Mouse (Mus musculus): Measurements from ENCODE around the gene Med18. TPM values are rescaled to one million over a fixed set of nuclear protein-coding genes. Genes with fewer than 3 reads are reported as not detected.

Med18 gene
- total and polyA plus RNA-seq, 3 experiments = 8.1 to 20.9 (median 20.5) TPM

DNA sequence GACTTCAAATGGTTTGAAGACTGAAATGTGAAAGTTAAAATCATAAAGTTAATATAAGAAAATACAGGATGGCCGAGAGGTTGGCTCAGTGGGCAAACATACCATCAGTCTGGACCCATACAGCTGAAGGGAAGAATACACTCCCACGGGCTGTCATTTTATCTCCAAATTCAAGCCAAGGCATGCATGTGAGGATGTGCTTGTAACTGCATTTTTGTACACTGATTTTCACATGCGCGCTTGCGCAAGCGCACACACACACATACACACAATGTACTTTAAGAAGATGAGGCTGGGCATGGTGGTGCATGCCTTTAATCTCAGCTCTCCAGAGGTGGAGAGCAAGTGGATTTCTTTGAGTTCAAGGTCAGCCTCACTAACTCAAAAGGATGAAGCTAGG lies 8.2 kb downstream of the Med18 start:
- H3K27me3 ChIP-seq (ENCODE audit: insufficient read depth, low read length) = no peaks in the 10 kb centered on the region
- no peak overlapping the region for H3K4me3 ChIP-seq (ENCODE audit: low read depth, low read length)
- no peaks in the 10 kb centered on the region for H3K9me3 ChIP-seq (replicated peaks)
- no peak for ATAC-seq (ENCODE audit: extremely low read depth, insufficient number of reproducible peaks, low FRiP score, poor library complexity, severe bottlenecking)
- H3K36me3 ChIP-seq (replicated peaks) = peaks cover 49% of the 10 kb centered on the region
- TF ChIP-seq GATA1 (IDR thresholded peaks at IDR 0.05; ENCODE audit: borderline replicate concordance, low read length) = no peak
- TF ChIP-seq TAL1 (conservative IDR thresholded peaks at IDR 0.05; ENCODE audit: low read depth, low read length) = no peak
- TF ChIP-seq CTCF (IDR thresholded peaks at IDR 0.05; ENCODE audit: low read depth, low read length) = no peak
- no peak for TF ChIP-seq GATA2 (IDR thresholded peaks at IDR 0.05; ENCODE audit: borderline replicate concordance, low read depth, low read length)
- no peak for TF ChIP-seq POLR2AphosphoS5 (IDR thresholded peaks at IDR 0.05; ENCODE audit: insufficient replicate concordance, low read depth, low read length)
- no peak for DNase-seq (ENCODE audit: low spot score)
- H3K4me1 ChIP-seq (ENCODE audit: insufficient read depth, low read depth, low read length) = peaks cover 29% of the 10 kb centered on the region

DNA sequence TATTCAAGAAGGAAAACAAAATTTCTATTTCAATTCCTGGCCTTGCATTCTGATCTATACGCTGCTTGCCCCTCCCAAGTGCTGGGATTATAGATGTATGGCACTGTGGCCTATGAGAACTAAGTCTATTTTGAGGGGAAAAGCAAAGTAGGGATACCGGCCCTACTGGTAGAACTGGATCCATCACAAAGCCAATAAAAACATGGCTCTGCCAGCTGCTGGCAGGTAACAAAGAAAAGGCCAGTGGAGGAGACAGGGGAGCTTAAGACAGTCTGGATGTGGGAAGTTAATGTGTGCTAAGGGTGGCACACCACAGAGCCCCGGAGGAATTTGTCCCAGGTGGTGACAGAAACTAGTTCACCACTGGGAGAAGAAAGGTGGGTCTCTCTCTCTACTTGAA lies 8.6 kb downstream of the Med18 start:
- TF ChIP-seq POLR2AphosphoS5 (IDR thresholded peaks at IDR 0.05; ENCODE audit: insufficient replicate concordance, low read depth, low read length) (no peak), CTCF (IDR thresholded peaks at IDR 0.05; ENCODE audit: low read depth, low read length) (no peak), GATA1 (IDR thresholded peaks at IDR 0.05; ENCODE audit: borderline replicate concordance, low read length) (no peak), GATA2 (IDR thresholded peaks at IDR 0.05; ENCODE audit: borderline replicate concordance, low read depth, low read length) (no peak), TAL1 (conservative IDR thresholded peaks at IDR 0.05; ENCODE audit: low read depth, low read length) (no peak)
- Histone ChIP-seq H3K27me3 (ENCODE audit: insufficient read depth, low read length) (no peaks in the 10 kb centered on the region), H3K4me3 (ENCODE audit: low read depth, low read length) (no peak overlapping the region), H3K9me3 (replicated peaks) (no peaks in the 10 kb centered on the region), H3K4me1 (ENCODE audit: insufficient read depth, low read depth, low read length) (peaks cover 28% of the 10 kb centered on the region), H3K36me3 (replicated peaks) (peaks cover 44% of the 10 kb centered on the region)
- DNase-seq (ENCODE audit: low spot score) = no peak
- no peak for ATAC-seq (ENCODE audit: extremely low read depth, insufficient number of reproducible peaks, low FRiP score, poor library complexity, severe bottlenecking)

DNA sequence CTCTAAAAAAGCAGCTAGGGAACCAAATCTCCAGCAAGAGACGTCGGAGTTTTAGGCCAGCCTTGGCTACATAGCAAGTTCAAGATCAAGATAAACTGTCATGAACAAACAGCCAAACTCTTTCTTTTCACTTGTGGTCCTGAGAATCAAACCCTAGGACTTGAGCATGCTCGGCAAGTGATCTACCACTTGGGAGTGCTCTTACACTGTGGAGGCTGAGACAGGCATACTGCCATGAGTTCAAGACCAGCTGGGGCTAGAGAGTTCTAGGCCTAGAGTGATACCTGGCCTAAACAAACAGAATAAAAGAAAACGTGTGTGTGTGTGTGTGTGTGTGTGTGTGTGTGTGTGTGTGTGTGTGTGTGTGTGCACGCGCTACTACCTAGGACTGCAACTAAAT lies 9.5 kb downstream of the Med18 start:
- TF ChIP-seq GATA1 (IDR thresholded peaks at IDR 0.05; ENCODE audit: borderline replicate concordance, low read length) = no peak
- TF ChIP-seq POLR2AphosphoS5 (IDR thresholded peaks at IDR 0.05; ENCODE audit: insufficient replicate concordance, low read depth, low read length) = no peak
- no peak for TF ChIP-seq GATA2 (IDR thresholded peaks at IDR 0.05; ENCODE audit: borderline replicate concordance, low read depth, low read length)
- TF ChIP-seq TAL1 (conservative IDR thresholded peaks at IDR 0.05; ENCODE audit: low read depth, low read length) = no peak
- no peak for TF ChIP-seq CTCF (IDR thresholded peaks at IDR 0.05; ENCODE audit: low read depth, low read length)
- Histone ChIP-seq H3K27me3 (ENCODE audit: insufficient read depth, low read length) (no peaks in the 10 kb centered on the region), H3K9me3 (replicated peaks) (no peaks in the 10 kb centered on the region), H3K4me3 (ENCODE audit: low read depth, low read length) (no peak overlapping the region), H3K36me3 (replicated peaks) (peaks cover 35% of the 10 kb centered on the region), H3K4me1 (ENCODE audit: insufficient read depth, low read depth, low read length) (peaks cover 26% of the 10 kb centered on the region)
- ATAC-seq (ENCODE audit: extremely low read depth, insufficient number of reproducible peaks, low FRiP score, poor library complexity, severe bottlenecking) = no peak
- DNase-seq (ENCODE audit: low spot score) = no peak

DNA sequence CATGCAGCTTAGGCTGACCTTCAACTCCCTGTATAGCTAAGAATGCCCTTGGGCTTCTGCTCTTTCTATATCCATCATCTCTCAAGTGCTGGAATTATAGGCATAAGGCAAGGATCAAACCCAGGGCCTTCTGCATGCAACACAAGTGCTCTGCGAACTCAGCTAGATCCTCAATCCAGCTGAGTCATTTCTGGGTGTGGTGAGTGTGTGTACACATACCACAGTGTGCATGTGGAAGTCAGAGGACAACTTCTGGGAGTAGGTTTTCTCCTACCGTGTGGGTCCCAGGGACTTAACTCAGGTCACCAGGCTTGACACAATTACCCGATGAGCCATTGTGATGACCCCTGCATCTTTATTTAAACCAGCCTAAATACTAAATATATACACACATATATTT lies 13.9 kb downstream of the Med18 start:
- TF ChIP-seq GATA2 (IDR thresholded peaks at IDR 0.05; ENCODE audit: borderline replicate concordance, low read depth, low read length) (no peak), CTCF (IDR thresholded peaks at IDR 0.05; ENCODE audit: low read depth, low read length) (no peak), POLR2AphosphoS5 (IDR thresholded peaks at IDR 0.05; ENCODE audit: insufficient replicate concordance, low read depth, low read length) (no peak), GATA1 (IDR thresholded peaks at IDR 0.05; ENCODE audit: borderline replicate concordance, low read length) (no peak), TAL1 (conservative IDR thresholded peaks at IDR 0.05; ENCODE audit: low read depth, low read length) (no peak)
- H3K9me3 ChIP-seq (replicated peaks) = no peaks in the 10 kb centered on the region
- H3K27me3 ChIP-seq (ENCODE audit: insufficient read depth, low read length) = peaks cover 5% of the 10 kb centered on the region; the same call in 1 of the 2 replicates
- H3K4me1 ChIP-seq (ENCODE audit: insufficient read depth, low read depth, low read length) = peaks cover 17% of the 10 kb centered on the region
- H3K4me3 ChIP-seq (ENCODE audit: low read depth, low read length) = no peak overlapping the region
- H3K36me3 ChIP-seq (replicated peaks) = no peaks in the 10 kb centered on the region
- no peak for ATAC-seq (ENCODE audit: extremely low read depth, insufficient number of reproducible peaks, low FRiP score, poor library complexity, severe bottlenecking)
- no peak for DNase-seq (ENCODE audit: low spot score)

DNA sequence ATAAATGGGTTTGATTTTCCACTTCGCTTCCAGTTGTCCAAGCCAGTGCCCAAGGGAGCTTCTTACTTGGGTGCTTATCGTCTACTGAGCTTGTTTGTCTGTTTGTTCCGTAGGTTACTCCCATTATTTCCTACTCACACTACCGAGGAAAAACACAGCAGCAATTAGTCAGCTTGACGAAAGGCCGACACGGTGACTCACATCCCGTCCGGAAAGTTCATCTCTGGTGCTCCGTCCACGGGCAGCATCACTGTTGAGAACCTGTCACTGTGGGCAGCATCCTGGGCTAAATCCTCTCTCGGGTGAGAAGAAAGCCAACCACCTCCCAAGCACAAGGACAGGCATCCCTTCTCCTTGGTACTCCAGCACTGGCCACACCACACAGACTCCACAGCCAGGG lies 17.6 kb downstream of the Med18 start:
- Histone ChIP-seq H3K27me3 (ENCODE audit: insufficient read depth, low read length) (peaks cover 7% of the 10 kb centered on the region; the same call in 1 of the 2 replicates), H3K4me3 (ENCODE audit: low read depth, low read length) (no peak overlapping the region), H3K9me3 (replicated peaks) (no peaks in the 10 kb centered on the region), H3K36me3 (replicated peaks) (no peaks in the 10 kb centered on the region), H3K4me1 (ENCODE audit: insufficient read depth, low read depth, low read length) (peaks cover 19% of the 10 kb centered on the region)
- ATAC-seq (ENCODE audit: extremely low read depth, insufficient number of reproducible peaks, low FRiP score, poor library complexity, severe bottlenecking) (no peak), DNase-seq (ENCODE audit: low spot score) (no peak)
- TF ChIP-seq CTCF (IDR thresholded peaks at IDR 0.05; ENCODE audit: low read depth, low read length) (no peak), GATA2 (IDR thresholded peaks at IDR 0.05; ENCODE audit: borderline replicate concordance, low read depth, low read length) (no peak), TAL1 (conservative IDR thresholded peaks at IDR 0.05; ENCODE audit: low read depth, low read length) (no peak)

DNA sequence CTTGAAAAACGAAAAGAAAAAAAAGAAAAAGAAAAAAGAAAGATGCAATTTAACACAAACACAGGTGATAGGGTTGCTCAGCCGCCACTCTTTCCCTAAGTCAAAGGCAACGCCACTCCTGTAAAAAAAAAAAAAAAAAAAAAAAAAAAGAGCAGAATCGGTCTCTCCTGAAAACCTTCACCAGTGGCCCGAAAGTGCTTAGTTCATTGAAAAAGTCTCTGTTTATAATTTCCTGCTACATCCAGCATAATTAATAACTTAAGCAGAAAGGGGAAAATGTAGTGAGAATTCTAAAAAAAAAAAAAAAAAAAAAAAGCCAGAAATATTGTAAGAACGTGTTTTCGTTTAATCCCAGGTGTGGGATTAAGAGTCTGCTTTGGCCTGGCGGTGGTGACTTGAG lies 19.2 kb downstream of the Med18 start:
- Histone ChIP-seq H3K4me3 (ENCODE audit: low read depth, low read length) (no peak overlapping the region), H3K36me3 (replicated peaks) (no peaks in the 10 kb centered on the region), H3K27me3 (ENCODE audit: insufficient read depth, low read length) (peaks cover 7% of the 10 kb centered on the region; the same call in 1 of the 2 replicates), H3K4me1 (ENCODE audit: insufficient read depth, low read depth, low read length) (peaks cover 16% of the 10 kb centered on the region), H3K9me3 (replicated peaks) (no peaks in the 10 kb centered on the region)
- no peak for TF ChIP-seq GATA1 (IDR thresholded peaks at IDR 0.05; ENCODE audit: borderline replicate concordance, low read length)
- no peak for TF ChIP-seq POLR2AphosphoS5 (IDR thresholded peaks at IDR 0.05; ENCODE audit: insufficient replicate concordance, low read depth, low read length)
- TF ChIP-seq TAL1 (conservative IDR thresholded peaks at IDR 0.05; ENCODE audit: low read depth, low read length) = no peak
- no peak for TF ChIP-seq CTCF (IDR thresholded peaks at IDR 0.05; ENCODE audit: low read depth, low read length)
- no peak for TF ChIP-seq GATA2 (IDR thresholded peaks at IDR 0.05; ENCODE audit: borderline replicate concordance, low read depth, low read length)
- no peak for ATAC-seq (ENCODE audit: extremely low read depth, insufficient number of reproducible peaks, low FRiP score, poor library complexity, severe bottlenecking)
- no peak for DNase-seq (ENCODE audit: low spot score)
